Mouse (Mus musculus) kidney, embryonic 16.5 days (tissue): ENCODE results near the gene Gm20388. TPM values are rescaled to one million over a fixed set of nuclear protein-coding genes. Genes with fewer than 3 reads are reported as not detected.

Experiments
- ATAC-seq: fragments of 200-750 bp; cut with Nextera tagmentation; 2 replicates; pipeline ENCODE4 v1.8.0; 2017; ENCODE audit warnings: moderate TSS enrichment; ENCODE audit not compliant: low FRiP score, low TSS enrichment
- H3K27ac ChIP-seq: fragments of 300-500 bp; sonication (generic); 2 replicates; pipeline ENCODE4 v1.5.1; 2014; ENCODE audit warnings: low read length
- H3K27me3 ChIP-seq: fragments of 300-500 bp; sonication (generic); 2 replicates; pipeline ENCODE4 v1.6.1; 2014; ENCODE audit warnings: low read length, control low read depth, mixed read lengths; ENCODE audit not compliant: insufficient read depth
- H3K36me3 ChIP-seq: fragments of 300-500 bp; sonication (generic); 2 replicates; pipeline ENCODE4 v1.6.1; 2014; ENCODE audit warnings: low read length, control low read depth, mixed read lengths; ENCODE audit not compliant: insufficient read depth
- H3K4me1 ChIP-seq: fragments of 300-500 bp; sonication (generic); 2 replicates; pipeline ENCODE4 v1.6.1; 2014; ENCODE audit warnings: low read length, control low read depth, mixed read lengths; ENCODE audit not compliant: insufficient read depth
- H3K4me2 ChIP-seq: fragments of 300-500 bp; sonication (generic); replicated peaks from 2 replicates; pipeline ENCODE4 v1.6.1; 2014; ENCODE audit warnings: low read depth, low read length
- H3K4me3 ChIP-seq: fragments of 300-500 bp; sonication (generic); 2 replicates; pipeline ENCODE4 v1.5.1; 2014; ENCODE audit warnings: mild to moderate bottlenecking, low read length
- H3K9ac ChIP-seq: fragments of 300-500 bp; sonication (generic); replicated peaks from 2 replicates; pipeline ENCODE4 v1.6.1; 2014; ENCODE audit warnings: low read length
- H3K9me3 ChIP-seq: fragments of 300-500 bp; sonication (generic); 2 replicates; pipeline ENCODE4 v1.6.1; 2016; ENCODE audit warnings: low read length, control low read depth
- WGBS: fragments of 180-500 bp; shearing (Covaris S2); extraction: QIAGEN DNeasy Blood & Tissue Kit; methylation state at CpG from one replicate; pipeline ENCODE4 v1.1.7; 2014; 5-methylcytosine and 5-hydroxymethylcytosine counted together
- polyA plus RNA-seq: library from polyadenylated mRNA; unstranded; fragments of >200 nt; fragmentation: Nextera tagmentation; extraction: Ambion mirVana; gene quantifications from 2 replicates; pipeline ENCODE4 v1.2.1, GENCODE M21; 2015

Gm20388 gene
- polyA plus RNA-seq, 1 experiment from 2014 or later = 7.7 TPM

- Histone ChIP-seq H3K4me1 (peaks cover 23% of the 10 kb centered on the region), H3K27me3 (no peaks in the 10 kb centered on the region), H3K4me2 (no peak overlapping the region), H3K36me3 (no peaks in the 10 kb centered on the region), H3K9me3 (no peaks in the 10 kb centered on the region), H3K27ac (no peak overlapping the region), H3K9ac (no peak overlapping the region), H3K4me3 (no peak overlapping the region)
- 89% methylated on average over 11 of the region's 11 CpGs for WGBS
- no peak for ATAC-seq
Observed at GRCm38 (mm10) chr8:120478754-120479153, 568.1 kb downstream of the Gm20388 start.

DNA sequence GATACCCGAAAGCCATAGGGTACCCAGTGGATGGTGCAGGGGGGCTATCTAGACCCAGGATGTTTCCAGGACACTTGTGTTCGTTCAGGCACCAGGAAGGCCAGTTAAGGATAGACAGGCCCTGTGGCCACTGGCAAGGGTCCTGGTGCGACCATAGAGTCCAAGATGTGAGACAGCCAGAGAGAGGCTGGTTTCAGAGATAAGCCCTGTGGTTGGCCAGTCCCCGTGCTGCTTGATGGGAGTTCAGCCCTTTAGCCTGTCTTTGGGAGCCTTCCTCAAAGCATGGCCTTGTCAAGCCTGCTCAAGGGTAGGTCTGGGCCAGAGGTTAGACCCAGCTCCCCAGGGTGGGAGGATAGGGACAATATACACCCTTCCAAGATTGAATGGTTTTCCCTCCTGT lies 569.0 kb downstream of the Gm20388 start:
- H3K9me3 ChIP-seq = no peaks in the 10 kb centered on the region
- H3K27me3 ChIP-seq = no peaks in the 10 kb centered on the region
- no peaks in the 10 kb centered on the region for H3K36me3 ChIP-seq
- no peak overlapping the region for H3K4me3 ChIP-seq
- ATAC-seq = no peak
- H3K4me2 ChIP-seq = no peak overlapping the region
- no peak overlapping the region for H3K27ac ChIP-seq
- H3K4me1 ChIP-seq = peaks cover 27% of the 10 kb centered on the region
- WGBS = 84% methylated on average over 4 of the region's 4 CpGs
- no peak overlapping the region for H3K9ac ChIP-seq

DNA sequence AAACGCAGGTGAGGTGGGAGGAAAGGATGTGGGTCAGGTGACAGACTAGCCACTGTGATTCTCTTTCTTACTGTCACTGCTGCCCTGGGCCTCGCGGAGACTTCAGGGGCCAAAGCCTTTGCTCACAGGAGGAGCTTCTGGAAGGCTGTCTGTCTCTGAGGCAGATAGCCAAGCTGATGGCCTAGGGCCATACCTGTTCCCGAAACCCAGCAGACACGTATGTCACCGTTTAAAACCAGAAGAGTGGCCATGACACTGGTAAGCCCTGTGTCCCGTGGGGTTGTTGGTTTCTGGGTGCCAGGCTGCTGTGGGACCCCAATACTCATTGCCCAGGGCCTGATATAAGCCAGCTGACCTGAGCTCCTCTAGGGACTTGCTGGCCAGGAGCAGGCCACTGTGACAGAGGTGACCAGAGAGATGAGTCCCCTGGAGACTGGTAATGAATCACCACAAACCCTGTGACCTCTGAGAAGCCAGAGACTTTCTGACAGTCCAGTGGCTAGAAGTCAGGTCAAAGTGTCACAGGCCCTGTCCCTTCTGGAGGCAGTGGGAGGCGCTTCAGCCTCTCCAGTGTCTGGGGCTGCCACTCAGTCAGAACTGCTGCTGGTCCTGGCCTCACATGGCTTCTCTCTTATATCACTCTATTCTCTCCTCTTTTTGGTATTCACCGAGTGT lies 571.5 kb downstream of the Gm20388 start:
- Histone ChIP-seq H3K4me2 (no peak overlapping the region), H3K36me3 (no peaks in the 10 kb centered on the region), H3K9ac (no peak overlapping the region), H3K4me1 (peaks cover 42% of the 10 kb centered on the region), H3K4me3 (no peak overlapping the region), H3K9me3 (no peaks in the 10 kb centered on the region), H3K27ac (no peak overlapping the region), H3K27me3 (no peaks in the 10 kb centered on the region)
- no peak for ATAC-seq
- 60% methylated on average over 9 of the region's 9 CpGs for WGBS

DNA sequence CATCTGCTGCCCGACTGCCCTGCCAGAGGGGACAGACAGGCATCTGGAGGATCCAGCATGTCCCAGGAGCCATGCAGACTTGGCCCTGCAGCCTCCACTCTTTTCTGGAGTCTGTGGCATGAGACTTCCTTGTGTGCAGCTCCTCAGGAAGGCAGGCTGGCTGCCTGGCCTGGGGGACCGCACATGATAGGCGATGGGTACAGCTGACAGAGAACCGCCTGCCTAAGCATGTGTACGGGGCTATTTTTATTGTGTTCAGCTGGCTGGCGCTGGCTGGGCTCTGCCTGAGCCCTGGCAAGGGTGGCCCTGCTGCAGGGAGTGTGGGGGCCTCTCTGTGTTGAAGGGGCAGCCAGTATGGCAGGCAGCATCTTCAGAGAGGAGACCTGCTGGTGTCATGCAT lies 573.8 kb downstream of the Gm20388 start:
- Histone ChIP-seq H3K27me3 (no peaks in the 10 kb centered on the region), H3K4me2 (no peak overlapping the region), H3K9ac (no peak overlapping the region), H3K9me3 (no peaks in the 10 kb centered on the region), H3K36me3 (no peaks in the 10 kb centered on the region), H3K4me1 (peaks cover 42% of the 10 kb centered on the region), H3K27ac (no peak overlapping the region), H3K4me3 (no peak overlapping the region)
- WGBS = 64% methylated on average over 6 of the region's 6 CpGs
- no peak for ATAC-seq

GRCm38 (mm10) chr8:120485116-120485515 lies 574.5 kb downstream of the Gm20388 start:
- WGBS = 36% methylated on average over 6 of the region's 6 CpGs

DNA sequence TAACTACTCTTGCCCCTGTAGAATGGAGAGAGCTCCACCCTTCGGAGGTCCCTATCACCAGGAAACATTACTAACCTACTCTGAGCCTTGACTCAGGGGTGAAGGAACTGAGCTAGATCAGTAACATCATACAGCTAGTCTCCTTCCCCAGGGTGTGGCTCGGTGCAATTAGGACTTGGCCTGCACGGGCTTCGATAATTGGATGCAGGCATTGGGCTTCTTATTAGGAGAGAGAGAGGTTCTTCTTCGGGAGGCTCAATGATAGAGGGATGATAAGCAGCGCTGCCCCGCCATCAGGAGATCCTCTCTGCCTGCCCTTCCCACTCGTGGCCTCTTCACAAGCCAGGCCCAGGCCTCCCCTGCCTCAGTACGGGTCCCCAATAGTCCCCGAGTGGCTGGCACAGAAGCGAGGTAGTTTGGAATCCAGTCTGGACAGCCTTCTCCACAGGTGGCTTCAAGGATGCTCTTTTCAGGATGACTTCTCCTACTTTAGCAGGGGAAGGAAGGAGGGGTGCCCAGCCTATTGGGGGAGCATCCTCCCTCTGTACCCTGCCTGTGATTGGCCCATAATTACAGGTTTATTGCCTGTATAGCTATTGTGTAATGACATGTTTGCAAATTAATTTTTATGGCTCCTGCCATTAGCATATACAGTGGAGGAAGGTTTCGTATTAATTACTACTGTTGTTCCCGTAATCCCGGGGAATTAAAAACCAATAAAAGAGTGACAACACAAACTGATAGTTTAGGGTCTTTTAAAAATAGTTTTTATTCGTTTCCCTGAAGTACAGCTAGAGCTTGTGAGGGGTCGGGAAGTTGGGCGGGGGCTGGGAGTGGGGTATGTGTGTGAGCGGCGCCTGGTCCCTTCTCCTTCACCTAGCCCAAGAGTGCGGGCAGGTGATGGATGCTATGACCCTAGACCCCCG lies 575.2 kb downstream of the Gm20388 start:
- H3K9ac ChIP-seq = peak overlapping the region; percentile 9; the same call in 1 of the 2 replicates
- peaks cover 55% of the 10 kb centered on the region for H3K4me1 ChIP-seq
- H3K4me2 ChIP-seq = peak overlapping the region; percentile 94
- no peaks in the 10 kb centered on the region for H3K27me3 ChIP-seq
- H3K4me3 ChIP-seq = peak overlapping the region; percentile 71
- peak overlapping the region; percentile 13; the same call in 1 of the 2 replicates for H3K27ac ChIP-seq
- no peaks in the 10 kb centered on the region for H3K36me3 ChIP-seq
- WGBS = 24% methylated on average over 21 of the region's 21 CpGs
- ATAC-seq = no peak
- H3K9me3 ChIP-seq = no peaks in the 10 kb centered on the region

More at GRCm38 (mm10) chr8:120485116-120485515, 574.5 kb downstream of the Gm20388 start:
- no peak overlapping the region for H3K27ac ChIP-seq
- no peak overlapping the region for H3K9ac ChIP-seq
- H3K27me3 ChIP-seq = no peaks in the 10 kb centered on the region
- H3K9me3 ChIP-seq = no peaks in the 10 kb centered on the region
- no peak overlapping the region for H3K4me2 ChIP-seq
- H3K4me3 ChIP-seq = no peak overlapping the region
- no peak for ATAC-seq
- no peaks in the 10 kb centered on the region for H3K36me3 ChIP-seq
- H3K4me1 ChIP-seq = peaks cover 48% of the 10 kb centered on the region

DNA sequence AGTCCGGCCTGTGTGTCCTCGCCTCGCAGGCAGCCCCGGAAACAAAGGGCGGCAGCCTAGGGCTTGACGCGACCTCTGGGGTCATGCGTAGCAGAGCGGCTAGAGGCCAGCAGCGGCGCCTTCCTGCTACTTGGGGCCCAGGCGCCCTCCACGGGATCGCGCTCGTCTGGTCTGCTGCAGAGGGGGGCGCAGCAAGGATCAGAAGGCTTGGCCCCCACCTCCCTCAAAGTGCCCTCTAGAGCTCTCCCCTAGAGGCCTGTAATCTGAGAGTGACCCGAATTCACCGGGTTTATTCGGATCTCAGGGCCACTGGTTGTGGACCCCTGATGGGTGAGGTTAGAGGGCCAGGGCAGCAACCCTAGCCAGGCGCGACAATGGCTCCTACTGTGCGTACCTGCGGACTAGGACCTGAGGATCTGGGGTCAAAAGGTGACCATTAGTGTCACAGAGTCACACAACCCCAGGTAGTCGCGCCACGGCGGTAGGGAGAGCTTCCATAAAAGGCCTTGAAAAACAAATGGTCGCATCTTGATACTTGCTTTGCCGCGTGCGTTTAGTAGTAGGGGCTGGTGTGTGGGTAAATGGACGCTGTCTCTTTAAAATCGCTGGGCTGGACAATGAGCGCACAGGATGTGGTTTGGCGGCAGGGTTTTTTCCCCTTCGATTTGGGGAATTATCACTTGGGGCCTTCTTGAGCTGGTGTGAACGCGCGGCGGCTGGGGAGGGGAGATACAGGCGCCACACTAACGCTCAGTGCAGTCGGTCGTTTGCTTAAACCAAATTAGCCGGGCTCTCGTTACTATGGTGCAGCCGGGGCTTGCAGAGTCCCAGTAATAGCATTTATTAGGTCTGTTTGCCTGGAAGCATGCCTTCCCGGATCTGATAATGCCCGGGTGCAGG lies 576.1 kb downstream of the Gm20388 start:
- Histone ChIP-seq H3K27me3 (no peaks in the 10 kb centered on the region), H3K4me2 (peak overlapping the region; percentile 94), H3K9ac (peak overlapping the region; percentile 80), H3K36me3 (no peaks in the 10 kb centered on the region), H3K4me3 (peak overlapping the region; percentile 71), H3K27ac (peak overlapping the region; percentile 97), H3K4me1 (peaks cover 57% of the 10 kb centered on the region), H3K9me3 (no peaks in the 10 kb centered on the region)
- WGBS = 2% methylated on average over 50 of the region's 50 CpGs
- peak; percentile 36 for ATAC-seq

DNA sequence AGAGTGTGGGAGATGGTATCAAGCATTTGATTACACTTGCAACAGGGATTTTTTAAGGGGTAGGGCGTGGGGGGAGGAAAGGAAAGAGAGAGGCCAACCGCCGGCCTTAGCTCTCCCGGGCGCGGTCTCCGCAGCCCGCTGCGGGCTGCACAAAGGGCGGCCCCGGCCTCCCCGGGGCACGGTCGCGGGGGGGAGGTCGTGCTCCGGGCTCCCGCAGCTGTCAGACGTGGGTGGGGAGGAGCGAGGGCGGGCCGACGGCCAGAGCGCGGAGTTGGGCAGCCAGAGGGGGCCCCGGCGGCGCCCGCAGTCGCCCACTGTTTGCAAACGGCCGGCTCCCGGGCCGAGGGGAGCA lies 576.7 kb downstream of the Gm20388 start:
- H3K9ac ChIP-seq = peak overlapping the region; percentile 80
- H3K9me3 ChIP-seq = no peaks in the 10 kb centered on the region
- under 1% methylated on average over 32 of the region's 34 CpGs for WGBS
- H3K27me3 ChIP-seq = no peaks in the 10 kb centered on the region
- peak overlapping the region; percentile 97 for H3K27ac ChIP-seq
- ATAC-seq = peak; percentile 31
- peak overlapping the region; percentile 71 for H3K4me3 ChIP-seq
- H3K36me3 ChIP-seq = no peaks in the 10 kb centered on the region
- H3K4me2 ChIP-seq = peak overlapping the region; percentile 94
- peaks cover 63% of the 10 kb centered on the region for H3K4me1 ChIP-seq

DNA sequence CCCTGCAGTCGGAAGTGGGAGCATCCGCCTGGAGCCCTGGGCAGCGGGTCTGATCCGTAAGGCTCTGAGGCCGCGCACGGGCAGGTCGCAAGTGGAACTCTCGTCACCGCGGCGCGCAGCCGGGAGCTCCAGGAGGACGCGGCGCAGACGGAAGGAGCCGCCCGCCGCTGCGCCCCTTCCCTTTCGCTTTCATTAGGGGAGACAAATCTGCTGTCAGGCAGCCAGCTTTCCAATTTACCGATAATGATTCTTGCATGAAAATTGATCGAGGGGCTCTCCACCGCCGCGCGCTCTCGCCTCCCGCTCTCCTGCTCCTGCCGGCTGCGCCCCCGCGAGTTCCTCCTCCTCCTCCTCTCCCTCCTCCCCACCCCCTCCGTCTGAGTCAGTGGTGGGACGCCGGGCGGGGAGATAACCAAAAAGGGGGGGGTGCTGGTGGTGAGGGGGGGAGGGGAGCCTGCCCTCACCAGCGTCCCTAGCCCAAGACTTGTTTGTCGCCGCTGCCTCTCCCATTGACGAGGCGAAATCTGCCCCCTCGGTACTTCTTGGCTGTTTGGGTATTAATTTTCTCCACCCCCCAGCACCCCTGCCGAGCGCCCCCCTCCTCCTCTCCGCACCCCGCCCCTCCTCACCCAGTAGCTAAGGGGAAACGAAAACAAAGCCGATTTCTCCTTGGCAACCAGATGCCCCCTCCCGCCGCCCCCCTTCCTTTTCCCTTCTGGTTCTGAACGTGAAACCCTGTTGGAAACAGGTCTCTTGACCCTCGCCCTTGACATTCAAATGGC lies 577.3 kb downstream of the Gm20388 start:
- peak overlapping the region; percentile 80 for H3K9ac ChIP-seq
- WGBS = 0% methylated on average over 51 of the region's 55 CpGs
- H3K4me2 ChIP-seq = peak overlapping the region; percentile 94
- peak; percentile 32 for ATAC-seq
- peak overlapping the region; percentile 71 for H3K4me3 ChIP-seq
- no peaks in the 10 kb centered on the region for H3K36me3 ChIP-seq
- peak overlapping the region; percentile 97 for H3K27ac ChIP-seq
- H3K9me3 ChIP-seq = no peaks in the 10 kb centered on the region
- peaks cover 69% of the 10 kb centered on the region for H3K4me1 ChIP-seq
- no peaks in the 10 kb centered on the region for H3K27me3 ChIP-seq
